Mouse (Mus musculus) CH12.LX (cell line): ENCODE results near the gene Ms4a14. TPM values are rescaled to one million over a fixed set of nuclear protein-coding genes. Genes with fewer than 3 reads are reported as not detected.

Experiments used
- DNase-seq: peaks from one replicate; pipeline ENCODE4 v3.0.0-alpha.2; 2013; ENCODE audit errors: extremely low read depth
- H3K27ac ChIP-seq: 2 replicates; pipeline ENCODE4 v1.5.1; 2012; ENCODE audit warnings: low read depth, mild to moderate bottlenecking, control low read depth, moderate library complexity; ENCODE audit not compliant: insufficient read depth
- H3K27me3 ChIP-seq: replicated peaks from 2 replicates; pipeline ENCODE3; 2012; ENCODE audit warnings: inconsistent platforms
- H3K36me3 ChIP-seq, 2 experiments: replicated peaks in 1 of 2; 2 replicates each; pipeline versions ENCODE3 to v1.6.1; 2012; ENCODE audit warnings: inconsistent platforms in 1 of 2, low read length in 1 of 2, mild to moderate bottlenecking in 1 of 2, mixed read lengths in 1 of 2, moderate library complexity in 1 of 2; ENCODE audit not compliant: control insufficient read depth in 1 of 2, insufficient read depth in 1 of 2
- H3K4me1 ChIP-seq, 2 experiments: 2 replicates each; pipeline ENCODE4 v1.6.1; 2012; ENCODE audit warnings: inconsistent platforms in 1 of 2, moderate library complexity in 1 of 2; ENCODE audit not compliant: insufficient read depth in 2 of 2, control insufficient read depth in 1 of 2
- H3K4me2 ChIP-seq: 2 replicates; pipeline ENCODE4 v1.6.1; 2012; ENCODE audit warnings: low read depth, mild to moderate bottlenecking, control low read depth; ENCODE audit not compliant: poor library complexity, insufficient read depth, severe bottlenecking
- H3K4me3 ChIP-seq, 3 experiments: fragments of 150-350 bp in 1 of 3; sonication (generic) in 1 of 3; replicated peaks in 1 of 3; 2 replicates each; pipeline versions ENCODE3 to v1.5.1; 2011 to 2012; ENCODE audit warnings: low read depth in 2 of 3, low read length in 2 of 3, mild to moderate bottlenecking in 2 of 3, moderate library complexity in 2 of 3, control low read depth in 1 of 3, improper control_type of control experiment in 1 of 3, inconsistent platforms in 1 of 3, mixed read lengths in 1 of 3; ENCODE audit not compliant: poor library complexity in 1 of 3
- H3K79me2 ChIP-seq: replicated peaks from 2 replicates; pipeline ENCODE4 v1.6.1; 2012; ENCODE audit warnings: mild to moderate bottlenecking, moderate library complexity; ENCODE audit not compliant: control insufficient read depth, poor library complexity, insufficient read depth, severe bottlenecking; ENCODE audit errors: extremely low read depth
- H3K9ac ChIP-seq: 2 replicates; pipeline ENCODE4 v1.6.1; 2012; ENCODE audit warnings: low read depth, mild to moderate bottlenecking, control low read depth, moderate library complexity; ENCODE audit not compliant: insufficient read depth
- H3K9me3 ChIP-seq: replicated peaks from 2 replicates; pipeline ENCODE3; 2012; ENCODE audit warnings: low read length, inconsistent platforms, mixed read lengths
- CHD1 ChIP-seq: IDR thresholded peaks from 2 replicates; pipeline ENCODE4 v1.6.1; 2012; ENCODE audit warnings: low read depth, low read length, improper control_type of control experiment, inconsistent platforms
- CHD2 ChIP-seq: IDR thresholded peaks from 2 replicates; pipeline ENCODE4 v1.6.1; 2011; ENCODE audit warnings: low read length, improper control_type of control experiment
- ELF1 ChIP-seq: IDR thresholded peaks from 2 replicates; pipeline ENCODE4 v1.6.1; 2014; ENCODE audit warnings: low read depth, mild to moderate bottlenecking, inconsistent platforms, low read length, improper control_type of control experiment
- EP300 ChIP-seq: IDR thresholded peaks from 2 replicates; pipeline ENCODE4 v1.6.1; 2011; ENCODE audit warnings: low read length, improper control_type of control experiment
- ETS1 ChIP-seq: conservative IDR thresholded peaks from 2 replicates; pipeline ENCODE4 v1.6.1; 2012; ENCODE audit warnings: low read depth, mild to moderate bottlenecking, inconsistent platforms, low read length, improper control_type of control experiment, moderate library complexity
- GABPA ChIP-seq: IDR thresholded peaks from 2 replicates; pipeline ENCODE4 v1.6.1; 2012; ENCODE audit warnings: low read depth, low read length, improper control_type of control experiment, inconsistent platforms; ENCODE audit not compliant: insufficient replicate concordance
- HCFC1 ChIP-seq: IDR thresholded peaks from 2 replicates; pipeline ENCODE4 v1.6.1; 2012; ENCODE audit warnings: low read depth, mild to moderate bottlenecking, inconsistent platforms, low read length, improper control_type of control experiment
- KAT2A ChIP-seq: IDR thresholded peaks from 2 replicates; pipeline ENCODE4 v1.6.1; 2012; ENCODE audit warnings: low read length, improper control_type of control experiment, inconsistent platforms; ENCODE audit not compliant: insufficient replicate concordance
- MAZ ChIP-seq: IDR thresholded peaks from 2 replicates; pipeline ENCODE4 v1.6.1; 2012; ENCODE audit warnings: low read depth, mild to moderate bottlenecking, inconsistent platforms, low read length, improper control_type of control experiment, moderate library complexity
- MEF2A ChIP-seq: IDR thresholded peaks from 2 replicates; pipeline ENCODE4 v1.6.1; 2014; ENCODE audit warnings: low read depth, mild to moderate bottlenecking, inconsistent platforms, low read length, improper control_type of control experiment, borderline replicate concordance
- MXI1 ChIP-seq: IDR thresholded peaks from 2 replicates; pipeline ENCODE4 v1.6.1; 2011; ENCODE audit warnings: mild to moderate bottlenecking, low read depth, low read length, improper control_type of control experiment
- MYC ChIP-seq: IDR thresholded peaks from 2 replicates; pipeline ENCODE4 v1.6.1; 2011; ENCODE audit warnings: low read depth, mild to moderate bottlenecking, improper control_type of control experiment, low read length
- NELFE ChIP-seq: IDR thresholded peaks from 2 replicates; pipeline ENCODE4 v1.6.1; 2011; ENCODE audit warnings: low read depth, low read length, improper control_type of control experiment
- NRF1 ChIP-seq: IDR thresholded peaks from 2 replicates; pipeline ENCODE4 v1.6.1; 2014; ENCODE audit warnings: low read depth, mild to moderate bottlenecking, inconsistent platforms, low read length, improper control_type of control experiment, moderate library complexity
- PAX5 ChIP-seq: IDR thresholded peaks from 2 replicates; pipeline ENCODE4 v1.6.1; 2012; ENCODE audit warnings: low read length, inconsistent platforms, mixed read lengths
- POLR2A ChIP-seq: IDR thresholded peaks from 2 replicates; pipeline ENCODE4 v1.6.1; 2011; ENCODE audit warnings: low read depth, mild to moderate bottlenecking, improper control_type of control experiment, low read length
- POLR2AphosphoS2 ChIP-seq: IDR thresholded peaks from 2 replicates; pipeline ENCODE4 v1.6.1; 2011; ENCODE audit warnings: low read depth, low read length, improper control_type of control experiment
- RAD21 ChIP-seq: IDR thresholded peaks from 2 replicates; pipeline ENCODE4 v1.6.1; 2011; ENCODE audit warnings: low read depth, mild to moderate bottlenecking, low read length, improper control_type of control experiment, moderate library complexity
- SMC3 ChIP-seq: IDR thresholded peaks from 2 replicates; pipeline ENCODE4 v1.6.1; 2011; ENCODE audit warnings: low read depth, low read length, improper control_type of control experiment
- TBP ChIP-seq: conservative IDR thresholded peaks from 2 replicates; pipeline ENCODE4 v1.6.1; 2011; ENCODE audit warnings: low read depth, low read length, improper control_type of control experiment
- TCF12 ChIP-seq: IDR thresholded peaks from 2 replicates; pipeline ENCODE4 v1.6.1; 2014; ENCODE audit warnings: low read depth, mild to moderate bottlenecking, inconsistent platforms, low read length, improper control_type of control experiment
- ZNF384 ChIP-seq: IDR thresholded peaks from 2 replicates; pipeline ENCODE4 v1.6.1; 2012; ENCODE audit warnings: low read depth, low read length, improper control_type of control experiment, inconsistent platforms
- dilution Hi-C: fragments of 300-500 bp; cut with MboI; formaldehyde crosslinking; loops from 2 replicates; pipeline ENCODE4 v1.14.3; 2020; ENCODE audit warnings: low sequenced_read_pairs; ENCODE audit not compliant: extremely low pct_unique_long_range_greater_than_20kb, extremely low pct_ligation_motif_present
- in situ Hi-C: fragments of 300-500 bp; cut with MboI; formaldehyde crosslinking; loops from 3 replicates; pipeline ENCODE4 v1.14.3; 2019; ENCODE audit warnings: low sequenced_read_pairs, low pct_ligation_motif_present, low pct_unique_long_range_greater_than_20kb, mixed read lengths
- polyA plus RNA-seq: library from polyadenylated mRNA; unstranded; fragments of >175 nt; gene quantifications from 2 replicates; pipeline ENCODE4 v1.2.1, GENCODE M21; 2012; ENCODE audit warnings: low read depth; ENCODE audit not compliant: insufficient read length
- total RNA-seq, 2 experiments: library from RNA; depleted of rRNA; stranded (reverse); fragments of 300-350 nt in 1 of 2; fragments of >200 nt in 1 of 2; gene quantifications; 2 replicates each; pipeline ENCODE4 v1.2.3; 2012 to 2014

Gene Ms4a14
- total and polyA plus RNA-seq, 3 experiments, result 0.17 TPM; not detected in 2

GRCm38 (mm10) chr19:11283773-11284172, 30.5 kb downstream of the Ms4a14 start, which contains the start of gene Ms4a5:
Gene Ms4a5, minus strand, starts transcription at chr19:11283873.
- dilution Hi-C loops, result no loop called here
- no peak within 1 kb of the TSS for H3K27ac ChIP-seq
- in situ Hi-C loops, result no loop called here

DNA sequence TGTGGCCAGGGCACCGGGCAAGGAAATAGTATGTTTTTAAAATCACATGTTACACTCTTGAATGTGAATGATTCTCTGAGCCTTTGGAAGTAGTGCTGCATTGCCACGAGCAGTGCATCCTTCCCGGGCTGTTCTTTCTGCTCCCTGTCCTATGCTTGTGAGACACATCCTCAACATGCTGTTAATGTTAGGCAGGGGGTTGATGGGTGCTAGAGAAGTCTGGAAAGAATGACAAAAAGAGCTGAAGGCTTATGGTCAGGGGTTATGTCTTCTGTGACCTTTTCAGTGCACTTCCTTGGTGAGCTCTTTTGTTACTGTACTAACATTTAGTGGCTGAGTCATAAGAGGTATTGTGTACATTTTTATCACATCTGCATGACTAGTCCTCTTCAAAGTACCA, 34.0 kb downstream of the Ms4a14 start:
- Histone ChIP-seq H3K9ac (no peak overlapping the region), H3K4me1 (peaks cover 0 to 3% of the 10 kb centered on the region in 2 experiments; a peak in 1 of 4 replicates), H3K27me3 (no peaks in the 10 kb centered on the region), H3K9me3 (no peaks in the 10 kb centered on the region), H3K4me2 (no peak overlapping the region), H3K79me2 (no peaks in the 10 kb centered on the region), H3K27ac (no peak overlapping the region), H3K36me3 (no peaks in the 10 kb centered on the region), H3K4me3 (no peak overlapping the region)
- dilution Hi-C loops (no loop called here), in situ Hi-C loops (no loop called here)
- no peak for DNase-seq
- TF ChIP-seq CHD2 (no peak), GABPA (no peak), ZNF384 (no peak)

More at GRCm38 (mm10) chr19:11283773-11284172, 30.5 kb downstream of the Ms4a14 start, which contains the start of gene Ms4a5:
- Histone ChIP-seq H3K4me3 (no peak within 1 kb of the TSS), H3K9ac (no peak within 1 kb of the TSS), H3K4me1 (peaks cover 0 to 3% of the 10 kb centered on the region in 2 experiments; a peak in 1 of 4 replicates), H3K79me2 (no peaks in the 10 kb centered on the region), H3K36me3 (no peaks in the 10 kb centered on the region), H3K4me2 (no peak within 1 kb of the TSS), H3K9me3 (no peaks in the 10 kb centered on the region), H3K27me3 (no peaks in the 10 kb centered on the region)
- no peak for TF ChIP-seq MAZ
- no peak for DNase-seq

DNA sequence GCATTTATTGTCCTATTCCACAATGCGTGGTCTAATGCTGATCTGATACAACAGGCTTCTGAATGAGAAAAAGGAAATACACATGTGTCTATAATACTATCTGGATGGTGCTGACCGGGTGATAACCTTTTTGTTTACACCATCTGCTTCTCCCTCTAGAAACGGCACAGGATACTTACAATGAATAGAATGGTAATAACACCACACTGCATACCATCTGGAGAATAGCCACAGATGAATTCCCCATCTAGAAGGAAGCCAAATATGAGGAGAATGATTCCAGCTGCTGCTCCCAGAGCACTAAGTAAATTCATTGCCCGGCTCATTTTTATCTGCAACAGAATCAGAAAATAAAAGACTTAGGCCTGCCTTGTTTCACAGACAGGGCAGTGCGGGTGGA, 37.8 kb downstream of the Ms4a14 start:
- Histone ChIP-seq H3K4me2 (no peak overlapping the region), H3K4me3 (no peak overlapping the region), H3K79me2 (no peaks in the 10 kb centered on the region), H3K9me3 (no peaks in the 10 kb centered on the region), H3K4me1 (peaks cover 2 to 6% of the 10 kb centered on the region in 2 experiments; a peak in 2 of 4 replicates), H3K9ac (no peak overlapping the region), H3K27me3 (no peaks in the 10 kb centered on the region), H3K36me3 (no peaks in the 10 kb centered on the region), H3K27ac (no peak overlapping the region)
- TF ChIP-seq HCFC1 (no peak), EP300 (no peak), CHD1 (no peak), NRF1 (no peak), NELFE (no peak), POLR2AphosphoS2 (no peak), KAT2A (no peak), MAZ (no peak), MEF2A (no peak), MYC (no peak), RAD21 (no peak), TCF12 (no peak), POLR2A (no peak), ELF1 (no peak), PAX5 (no peak), MXI1 (no peak), ETS1 (no peak), SMC3 (no peak), TBP (no peak)
- in situ Hi-C loops, result no loop called here
- dilution Hi-C loops, result no loop called here
- no peak for DNase-seq
